Mouse (Mus musculus): ENCODE data around the gene Emid1. TPM values are rescaled to one million over a fixed set of nuclear protein-coding genes. Genes with fewer than 3 reads are reported as not detected.

Gene Emid1
- polyA plus RNA-seq, 1 experiment from 2014 or later, result 22.2 TPM

GRCm38 (mm10) chr11:5062860-5063505, 89.1 kb downstream of the Emid1 start:
- Histone ChIP-seq H3K36me3 (ENCODE audit: control insufficient read depth, insufficient read depth, low read length) (no peaks in the 10 kb centered on the region), H3K27ac (ENCODE audit: low read depth, low read length) (no peak overlapping the region), H3K9me3 (ENCODE audit: control insufficient read depth, low read length) (no peaks in the 10 kb centered on the region), H3K4me1 (replicated peaks; ENCODE audit: control insufficient read depth, insufficient read depth, low read length) (peaks cover 31% of the 10 kb centered on the region), H3K9ac (ENCODE audit: low read length) (no peak overlapping the region), H3K4me3 (ENCODE audit: low read depth, low read length) (no peak overlapping the region), H3K27me3 (ENCODE audit: control insufficient read depth, insufficient read depth, low read length) (peaks cover 63% of the 10 kb centered on the region), H3K4me2 (ENCODE audit: low read depth, low read length, severe bottlenecking) (no peak overlapping the region)
- 73% methylated on average over 13 of the region's 13 CpGs for WGBS
- ATAC-seq (replicated peaks; ENCODE audit: low FRiP score) (no peak), DNase-seq (ENCODE audit: low spot score) (peak; percentile 55)

- ATAC-seq (replicated peaks; ENCODE audit: low FRiP score) (no peak), DNase-seq (ENCODE audit: low spot score) (peak; percentile 65)
- H3K9ac ChIP-seq (ENCODE audit: low read length), result no peak overlapping the region
- WGBS, result 12% methylated on average over 13 of the region's 13 CpGs
- peak overlapping the region; percentile 30 for H3K4me3 ChIP-seq (ENCODE audit: low read depth, low read length)
- peaks cover 37% of the 10 kb centered on the region for H3K4me1 ChIP-seq (replicated peaks; ENCODE audit: control insufficient read depth, insufficient read depth, low read length)
- no peak overlapping the region for H3K27ac ChIP-seq (ENCODE audit: low read depth, low read length)
- H3K9me3 ChIP-seq (ENCODE audit: control insufficient read depth, low read length), result no peaks in the 10 kb centered on the region
- H3K4me2 ChIP-seq (ENCODE audit: low read depth, low read length, severe bottlenecking), result peak overlapping the region; percentile 74
- no peaks in the 10 kb centered on the region for H3K36me3 ChIP-seq (ENCODE audit: control insufficient read depth, insufficient read depth, low read length)
- H3K27me3 ChIP-seq (ENCODE audit: control insufficient read depth, insufficient read depth, low read length), result peaks cover 70% of the 10 kb centered on the region
Observed at GRCm38 (mm10) chr11:5062326-5062725, 89.7 kb downstream of the Emid1 start.

GRCm38 (mm10) chr11:5061413-5062139, 90.5 kb downstream of the Emid1 start:
- H3K36me3 ChIP-seq (ENCODE audit: control insufficient read depth, insufficient read depth, low read length), result no peaks in the 10 kb centered on the region
- peaks cover 42% of the 10 kb centered on the region for H3K4me1 ChIP-seq (replicated peaks; ENCODE audit: control insufficient read depth, insufficient read depth, low read length)
- peaks cover 78% of the 10 kb centered on the region for H3K27me3 ChIP-seq (ENCODE audit: control insufficient read depth, insufficient read depth, low read length)
- no peak overlapping the region for H3K27ac ChIP-seq (ENCODE audit: low read depth, low read length)
- H3K9ac ChIP-seq (ENCODE audit: low read length), result peak overlapping the region; percentile 47
- ATAC-seq (replicated peaks; ENCODE audit: low FRiP score), result 0 out of 2 replicates have a peak, but pooled peaks have one; percentile 13
- WGBS, result under 1% methylated on average over 62 of the region's 62 CpGs
- H3K4me2 ChIP-seq (ENCODE audit: low read depth, low read length, severe bottlenecking), result peak overlapping the region; percentile 74
- no peaks in the 10 kb centered on the region for H3K9me3 ChIP-seq (ENCODE audit: control insufficient read depth, low read length)
- H3K4me3 ChIP-seq (ENCODE audit: low read depth, low read length), result peak overlapping the region; percentile 30
- DNase-seq (ENCODE audit: low spot score), result peak; percentile 91

- Histone ChIP-seq H3K4me2 (ENCODE audit: low read depth, low read length, severe bottlenecking) (peak overlapping the region; percentile 74), H3K27me3 (ENCODE audit: control insufficient read depth, insufficient read depth, low read length) (peaks cover 82% of the 10 kb centered on the region), H3K27ac (ENCODE audit: low read depth, low read length) (no peak overlapping the region), H3K4me1 (replicated peaks; ENCODE audit: control insufficient read depth, insufficient read depth, low read length) (peaks cover 49% of the 10 kb centered on the region), H3K9me3 (ENCODE audit: control insufficient read depth, low read length) (no peaks in the 10 kb centered on the region), H3K4me3 (ENCODE audit: low read depth, low read length) (peak overlapping the region; percentile 30), H3K9ac (ENCODE audit: low read length) (peak overlapping the region; percentile 47; the same call in 1 of the 2 replicates), H3K36me3 (ENCODE audit: control insufficient read depth, insufficient read depth, low read length) (no peaks in the 10 kb centered on the region)
- WGBS, result 51% methylated on average over 28 of the region's 28 CpGs
- DNase-seq (ENCODE audit: low spot score) (peak; percentile 71), ATAC-seq (replicated peaks; ENCODE audit: low FRiP score) (no peak)
Observed at GRCm38 (mm10) chr11:5060756-5061412, 91.2 kb downstream of the Emid1 start.

- H3K27ac ChIP-seq (ENCODE audit: low read depth, low read length), result no peak overlapping the region
- H3K4me1 ChIP-seq (replicated peaks; ENCODE audit: control insufficient read depth, insufficient read depth, low read length), result peaks cover 52% of the 10 kb centered on the region
- ATAC-seq (replicated peaks; ENCODE audit: low FRiP score) (no peak), DNase-seq (ENCODE audit: low spot score) (peak; percentile 78)
- no peaks in the 10 kb centered on the region for H3K36me3 ChIP-seq (ENCODE audit: control insufficient read depth, insufficient read depth, low read length)
- H3K9ac ChIP-seq (ENCODE audit: low read length), result no peak overlapping the region
- peaks cover 84% of the 10 kb centered on the region for H3K27me3 ChIP-seq (ENCODE audit: control insufficient read depth, insufficient read depth, low read length)
- 10% methylated on average over 27 of the region's 27 CpGs for WGBS
- H3K4me3 ChIP-seq (ENCODE audit: low read depth, low read length), result no peak overlapping the region
- H3K9me3 ChIP-seq (ENCODE audit: control insufficient read depth, low read length), result no peaks in the 10 kb centered on the region
- H3K4me2 ChIP-seq (ENCODE audit: low read depth, low read length, severe bottlenecking), result no peak overlapping the region
Observed at GRCm38 (mm10) chr11:5059704-5060156, 92.3 kb downstream of the Emid1 start.

GRCm38 (mm10) chr11:5059230-5059629, 92.8 kb downstream of the Emid1 start:
- DNase-seq (ENCODE audit: low spot score) (no peak), ATAC-seq (replicated peaks; ENCODE audit: low FRiP score) (no peak)
- H3K27ac ChIP-seq (ENCODE audit: low read depth, low read length), result no peak overlapping the region
- no peaks in the 10 kb centered on the region for H3K9me3 ChIP-seq (ENCODE audit: control insufficient read depth, low read length)
- H3K9ac ChIP-seq (ENCODE audit: low read length), result no peak overlapping the region
- 23% methylated on average over 14 of the region's 14 CpGs for WGBS
- H3K27me3 ChIP-seq (ENCODE audit: control insufficient read depth, insufficient read depth, low read length), result peaks cover 79% of the 10 kb centered on the region
- H3K4me3 ChIP-seq (ENCODE audit: low read depth, low read length), result no peak overlapping the region
- no peaks in the 10 kb centered on the region for H3K36me3 ChIP-seq (ENCODE audit: control insufficient read depth, insufficient read depth, low read length)
- peaks cover 51% of the 10 kb centered on the region for H3K4me1 ChIP-seq (replicated peaks; ENCODE audit: control insufficient read depth, insufficient read depth, low read length)
- H3K4me2 ChIP-seq (ENCODE audit: low read depth, low read length, severe bottlenecking), result no peak overlapping the region

GRCm38 (mm10) chr11:5058783-5059182, 93.3 kb downstream of the Emid1 start:
- Histone ChIP-seq H3K9ac (ENCODE audit: low read length) (no peak overlapping the region), H3K4me3 (ENCODE audit: low read depth, low read length) (no peak overlapping the region), H3K4me2 (ENCODE audit: low read depth, low read length, severe bottlenecking) (no peak overlapping the region), H3K4me1 (replicated peaks; ENCODE audit: control insufficient read depth, insufficient read depth, low read length) (peaks cover 48% of the 10 kb centered on the region), H3K27me3 (ENCODE audit: control insufficient read depth, insufficient read depth, low read length) (peaks cover 75% of the 10 kb centered on the region), H3K36me3 (ENCODE audit: control insufficient read depth, insufficient read depth, low read length) (no peaks in the 10 kb centered on the region), H3K9me3 (ENCODE audit: control insufficient read depth, low read length) (no peaks in the 10 kb centered on the region), H3K27ac (ENCODE audit: low read depth, low read length) (no peak overlapping the region)
- no peak for DNase-seq (ENCODE audit: low spot score)
- WGBS, result 28% methylated on average over 9 of the region's 9 CpGs
- no peak for ATAC-seq (replicated peaks; ENCODE audit: low FRiP score)

- peak within 1 kb of the TSS; percentile 43 for H3K4me3 ChIP-seq (ENCODE audit: low read depth, low read length)
- H3K4me2 ChIP-seq (ENCODE audit: low read depth, low read length, severe bottlenecking), result peak within 1 kb of the TSS; percentile 78
- 3% methylated on average over 74 of the region's 77 CpGs for WGBS
- no peaks in the 10 kb centered on the region for H3K36me3 ChIP-seq (ENCODE audit: control insufficient read depth, insufficient read depth, low read length)
- DNase-seq (ENCODE audit: low spot score) (peak; percentile 71), ATAC-seq (replicated peaks; ENCODE audit: low FRiP score) (no peak)
- peaks cover 67% of the 10 kb centered on the region for H3K27me3 ChIP-seq (ENCODE audit: control insufficient read depth, insufficient read depth, low read length)
- no peaks in the 10 kb centered on the region for H3K9me3 ChIP-seq (ENCODE audit: control insufficient read depth, low read length)
- H3K4me1 ChIP-seq (replicated peaks; ENCODE audit: control insufficient read depth, insufficient read depth, low read length), result peaks cover 45% of the 10 kb centered on the region
- H3K27ac ChIP-seq (ENCODE audit: low read depth, low read length), result no peak within 1 kb of the TSS
- H3K9ac ChIP-seq (ENCODE audit: low read length), result peak within 1 kb of the TSS; percentile 50
Observed at GRCm38 (mm10) chr11:5057856-5058641, 94.0 kb downstream of the Emid1 start, which contains the start of gene Rasl10a. Rasl10a (plus strand) TSS chr11:5058128.
